Mouse (Mus musculus): ENCODE results near the gene Kcnd3.

Kcnd3 gene

DNA sequence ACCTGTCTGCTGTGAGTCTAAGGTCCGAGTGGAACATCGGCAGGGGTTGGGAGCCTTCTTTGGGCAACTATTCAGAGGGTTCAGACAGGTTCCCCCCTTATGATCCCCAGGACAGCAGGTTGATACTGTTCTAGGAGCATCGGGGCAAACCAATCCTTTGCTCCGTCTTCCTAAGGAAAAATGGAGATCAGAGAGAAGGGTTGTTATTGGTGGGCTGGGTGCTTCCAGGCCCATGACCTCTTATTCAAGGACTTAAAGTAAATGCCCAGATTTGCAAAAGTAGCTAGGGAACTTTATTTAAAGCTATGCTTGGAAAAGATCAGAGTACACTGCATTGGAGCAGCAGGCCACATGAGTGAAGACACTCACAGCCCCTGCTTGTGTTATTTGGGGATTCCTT is 69.5 kb downstream of the Kcnd3 start:
- Histone ChIP-seq H3K27me3 (ENCODE audit: control insufficient read depth, insufficient read depth, low read length, poor library complexity, severe bottlenecking) (no peaks in the 10 kb centered on the region), H3K36me3 (ENCODE audit: control insufficient read depth, insufficient read depth, low read length, poor library complexity, severe bottlenecking) (no peaks in the 10 kb centered on the region)
- no peak for DNase-seq (ENCODE audit: low read depth, low spot score)

DNA sequence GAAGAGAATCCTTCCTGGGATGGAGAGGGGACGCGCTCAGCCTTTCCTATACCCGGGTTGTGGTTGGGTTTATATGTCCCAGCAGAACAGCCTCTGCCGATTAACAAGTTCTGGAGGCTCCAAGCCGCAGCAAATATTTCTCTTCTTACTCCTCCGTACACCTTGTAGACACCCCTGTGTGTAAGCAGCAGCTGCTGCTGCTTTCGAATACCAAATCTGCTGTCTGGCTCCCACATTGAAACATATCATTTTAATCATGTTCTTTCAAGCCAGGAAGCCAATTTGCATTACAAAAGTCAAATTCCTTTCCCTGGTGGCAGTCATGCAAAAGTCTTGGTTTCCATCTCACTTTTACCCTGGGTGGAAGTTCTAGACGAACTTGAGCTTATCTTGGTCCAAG is 76.7 kb downstream of the Kcnd3 start:
- no peaks in the 10 kb centered on the region for H3K36me3 ChIP-seq (ENCODE audit: control insufficient read depth, insufficient read depth, low read length, poor library complexity, severe bottlenecking)
- no peak for DNase-seq (ENCODE audit: low read depth, low spot score)

DNA sequence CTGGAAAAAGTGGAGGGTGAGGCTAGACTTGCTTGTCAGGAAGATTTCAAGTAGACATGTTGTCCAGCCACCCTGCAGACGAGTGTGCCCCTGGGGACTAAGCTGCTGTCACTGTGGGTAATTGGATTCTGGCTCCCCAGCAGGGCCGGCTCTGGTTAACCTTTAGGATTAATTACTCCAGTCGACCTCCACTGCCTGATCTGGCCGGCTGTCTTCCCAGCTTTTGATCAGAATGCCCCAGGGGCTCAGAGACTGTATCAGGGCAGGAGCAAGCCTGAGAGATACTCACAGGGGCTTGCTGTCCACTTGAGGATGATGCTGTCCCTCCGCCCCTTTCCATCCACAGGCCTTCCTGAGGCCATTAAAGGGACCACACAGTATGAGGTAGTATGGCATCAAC is 77.6 kb downstream of the Kcnd3 start:
- H3K36me3 ChIP-seq (ENCODE audit: control insufficient read depth, insufficient read depth, low read length, poor library complexity, severe bottlenecking): no peaks in the 10 kb centered on the region
- H3K27me3 ChIP-seq (ENCODE audit: control insufficient read depth, insufficient read depth, low read length, poor library complexity, severe bottlenecking): no peaks in the 10 kb centered on the region
- DNase-seq (ENCODE audit: low read depth, low spot score): no peak

More for the DNA sequence above, 76.7 kb downstream of the Kcnd3 start:
- H3K27me3 ChIP-seq (ENCODE audit: control insufficient read depth, insufficient read depth, low read length, poor library complexity, severe bottlenecking): no peaks in the 10 kb centered on the region

DNA sequence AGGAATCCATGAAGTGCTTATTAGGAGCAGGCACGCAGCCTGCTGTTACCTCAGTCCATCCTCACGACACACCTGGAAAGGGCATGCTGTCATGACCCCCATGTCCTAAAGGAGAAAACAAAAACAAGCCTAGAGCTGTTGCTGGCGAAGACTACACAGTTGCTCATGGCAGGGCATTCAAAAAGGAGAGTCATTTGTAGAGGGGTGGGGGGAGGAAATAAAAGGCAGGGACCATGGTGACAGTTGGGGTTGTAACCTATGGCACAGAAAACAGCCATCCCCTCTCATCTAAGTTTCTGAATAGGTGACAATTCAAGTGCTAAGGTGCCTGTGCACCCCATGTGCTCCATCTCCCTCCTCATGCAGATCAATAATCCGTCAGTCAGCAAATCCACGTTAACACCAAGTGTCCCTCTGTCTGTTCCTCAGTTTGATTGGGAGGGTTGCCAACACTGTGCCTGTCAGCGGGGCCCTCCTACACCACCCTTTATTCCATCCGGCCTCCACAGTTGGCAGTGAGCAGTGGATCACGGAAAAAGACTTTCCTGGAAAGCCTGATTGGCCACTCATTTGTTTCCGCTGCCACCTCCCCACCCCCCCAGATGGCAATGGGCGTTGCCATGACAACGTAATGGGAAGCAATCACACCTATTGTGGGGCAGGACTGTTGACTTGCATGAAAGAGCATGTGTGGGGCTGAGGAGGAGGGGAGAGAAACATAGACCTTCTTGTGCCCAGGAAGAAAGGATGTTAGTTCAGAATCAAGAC is 78.4 kb downstream of the Kcnd3 start:
- DNase-seq (ENCODE audit: low read depth, low spot score): no peak
- Histone ChIP-seq H3K27me3 (ENCODE audit: control insufficient read depth, insufficient read depth, low read length, poor library complexity, severe bottlenecking) (no peaks in the 10 kb centered on the region), H3K36me3 (ENCODE audit: control insufficient read depth, insufficient read depth, low read length, poor library complexity, severe bottlenecking) (no peaks in the 10 kb centered on the region)

DNA sequence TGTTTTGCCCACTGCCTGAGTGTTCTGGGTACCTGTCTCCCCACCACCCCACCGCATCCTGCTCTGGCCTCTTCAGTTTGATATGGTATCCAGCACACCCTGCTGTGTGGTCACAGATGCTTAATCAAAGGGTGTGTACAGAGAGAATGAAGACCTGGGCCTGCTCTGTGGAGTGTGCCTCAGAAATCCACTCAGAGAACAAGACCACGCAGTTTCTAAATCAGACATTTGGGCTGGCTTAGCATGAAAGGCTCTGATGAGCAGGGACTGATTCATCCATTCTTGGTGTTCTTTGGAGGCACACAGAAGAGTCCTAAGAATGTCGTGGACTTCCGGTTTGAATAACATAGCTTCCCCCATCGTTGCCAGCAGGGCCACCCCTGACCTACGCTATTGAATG is 86.3 kb downstream of the Kcnd3 start:
- Histone ChIP-seq H3K36me3 (ENCODE audit: control insufficient read depth, insufficient read depth, low read length, poor library complexity, severe bottlenecking) (no peaks in the 10 kb centered on the region), H3K27me3 (ENCODE audit: control insufficient read depth, insufficient read depth, low read length, poor library complexity, severe bottlenecking) (no peaks in the 10 kb centered on the region)
- no peak for DNase-seq (ENCODE audit: low read depth, low spot score)

DNA sequence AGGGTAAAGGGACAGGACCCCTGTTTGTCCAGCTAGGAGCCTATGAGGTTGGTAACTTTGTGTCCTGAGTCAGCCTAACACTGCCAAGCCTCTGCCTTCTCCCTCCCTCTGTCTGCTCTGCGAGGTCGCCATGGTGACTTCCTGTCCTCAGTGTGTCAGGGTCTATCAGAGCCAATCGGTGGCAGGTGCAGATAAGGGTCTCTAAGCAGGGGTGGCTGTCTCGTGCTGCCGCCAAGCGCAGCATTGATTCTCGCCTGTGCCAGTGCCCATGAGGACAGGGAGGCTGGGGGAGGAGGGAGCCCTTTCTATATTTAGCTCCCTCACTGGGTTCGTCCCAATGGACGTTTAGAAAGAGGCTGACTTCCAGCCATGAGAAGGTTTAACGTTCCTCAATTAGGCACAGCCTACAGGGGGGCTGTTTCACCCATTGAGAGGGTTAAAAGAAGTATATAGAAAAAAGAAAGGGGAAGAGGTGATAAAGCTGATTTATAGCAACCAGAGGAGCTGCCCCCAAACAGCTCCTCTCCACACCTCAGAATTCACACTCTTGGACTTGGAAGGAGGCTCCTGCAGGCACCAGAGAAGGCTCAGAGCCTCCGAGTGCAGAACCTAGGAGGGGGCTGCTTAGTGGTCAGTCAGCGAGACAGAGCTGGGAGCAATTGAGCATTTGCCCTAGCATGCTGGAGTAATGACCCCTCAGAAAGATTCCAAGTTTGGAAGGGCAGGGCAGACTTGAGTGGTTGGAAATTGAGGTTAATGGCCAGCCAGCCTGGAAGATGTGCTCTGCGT is 86.9 kb downstream of the Kcnd3 start:
- H3K36me3 ChIP-seq (ENCODE audit: control insufficient read depth, insufficient read depth, low read length, poor library complexity, severe bottlenecking): no peaks in the 10 kb centered on the region
- H3K27me3 ChIP-seq (ENCODE audit: control insufficient read depth, insufficient read depth, low read length, poor library complexity, severe bottlenecking): no peaks in the 10 kb centered on the region
- DNase-seq (ENCODE audit: low read depth, low spot score): no peak

DNA sequence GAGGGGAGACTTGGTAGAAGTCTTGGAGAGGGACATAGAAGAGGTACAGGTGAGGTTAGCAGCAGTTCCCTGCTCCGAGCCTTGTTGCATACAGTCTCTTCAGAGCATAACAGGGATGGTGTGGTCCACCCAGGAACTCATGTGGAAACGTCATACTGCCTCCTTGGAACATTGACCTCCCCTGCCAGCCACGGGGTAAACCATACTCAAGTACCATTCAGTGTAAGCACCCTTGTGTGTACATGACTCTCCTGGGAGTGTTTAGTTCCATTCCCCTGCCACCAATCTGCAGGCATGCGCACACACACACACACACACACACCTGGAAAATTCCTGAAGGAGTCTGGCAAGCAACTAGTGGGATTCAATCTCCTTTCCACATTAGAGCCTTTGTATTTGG is 90.6 kb downstream of the Kcnd3 start:
- DNase-seq (ENCODE audit: low read depth, low spot score): no peak

DNA sequence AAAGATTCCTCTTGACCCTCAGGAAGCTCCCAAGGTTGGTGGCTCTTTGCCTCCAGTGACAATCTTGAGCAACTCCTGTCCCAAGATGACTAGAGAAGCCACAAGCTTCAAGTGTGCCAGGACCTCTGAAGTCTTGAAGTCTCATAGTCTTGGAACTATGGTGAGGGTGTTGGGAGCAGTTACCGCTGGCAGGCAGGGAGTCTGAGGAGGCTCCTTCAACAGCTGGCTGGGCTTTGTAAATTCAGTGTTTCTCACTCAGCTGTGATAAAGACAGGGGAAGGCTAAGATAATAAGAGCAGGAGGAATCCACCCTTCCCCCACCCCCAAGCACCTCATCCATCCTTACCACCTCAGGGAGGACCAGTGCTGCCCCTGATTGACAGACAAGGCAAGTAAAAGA is 92.0 kb downstream of the Kcnd3 start:
- DNase-seq (ENCODE audit: low read depth, low spot score): no peak
- Histone ChIP-seq H3K27me3 (ENCODE audit: control insufficient read depth, insufficient read depth, low read length, poor library complexity, severe bottlenecking) (no peaks in the 10 kb centered on the region), H3K36me3 (ENCODE audit: control insufficient read depth, insufficient read depth, low read length, poor library complexity, severe bottlenecking) (no peaks in the 10 kb centered on the region)

More for the DNA sequence above, 90.6 kb downstream of the Kcnd3 start:
- Histone ChIP-seq H3K36me3 (ENCODE audit: control insufficient read depth, insufficient read depth, low read length, poor library complexity, severe bottlenecking) (no peaks in the 10 kb centered on the region), H3K27me3 (ENCODE audit: control insufficient read depth, insufficient read depth, low read length, poor library complexity, severe bottlenecking) (no peaks in the 10 kb centered on the region)

DNA sequence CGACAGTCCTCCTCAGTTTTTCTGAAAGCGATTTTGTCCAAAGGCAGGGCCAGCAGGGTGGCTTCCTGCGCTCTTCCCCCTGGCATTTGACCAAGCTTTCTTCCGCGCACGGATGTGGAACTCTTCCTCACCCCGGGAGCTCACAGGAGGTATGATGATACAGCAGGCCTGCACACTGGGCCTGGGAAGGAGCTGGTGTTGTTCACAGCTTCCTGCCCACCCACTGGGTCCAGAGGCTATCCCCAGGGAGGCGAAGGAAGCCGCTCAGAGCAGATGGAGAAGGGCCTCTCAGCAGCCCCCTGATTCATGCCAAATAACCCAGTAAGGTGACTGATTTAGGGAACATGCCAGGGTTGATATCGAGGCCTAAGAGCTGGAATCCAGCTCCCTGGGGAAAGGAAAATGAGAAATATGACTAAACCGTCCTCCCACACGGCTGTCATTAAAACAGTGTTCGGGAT is 94.5 kb downstream of the Kcnd3 start:
- no peaks in the 10 kb centered on the region for H3K36me3 ChIP-seq (ENCODE audit: control insufficient read depth, insufficient read depth, low read length, poor library complexity, severe bottlenecking)
- no peak for DNase-seq (ENCODE audit: low read depth, low spot score)

DNA sequence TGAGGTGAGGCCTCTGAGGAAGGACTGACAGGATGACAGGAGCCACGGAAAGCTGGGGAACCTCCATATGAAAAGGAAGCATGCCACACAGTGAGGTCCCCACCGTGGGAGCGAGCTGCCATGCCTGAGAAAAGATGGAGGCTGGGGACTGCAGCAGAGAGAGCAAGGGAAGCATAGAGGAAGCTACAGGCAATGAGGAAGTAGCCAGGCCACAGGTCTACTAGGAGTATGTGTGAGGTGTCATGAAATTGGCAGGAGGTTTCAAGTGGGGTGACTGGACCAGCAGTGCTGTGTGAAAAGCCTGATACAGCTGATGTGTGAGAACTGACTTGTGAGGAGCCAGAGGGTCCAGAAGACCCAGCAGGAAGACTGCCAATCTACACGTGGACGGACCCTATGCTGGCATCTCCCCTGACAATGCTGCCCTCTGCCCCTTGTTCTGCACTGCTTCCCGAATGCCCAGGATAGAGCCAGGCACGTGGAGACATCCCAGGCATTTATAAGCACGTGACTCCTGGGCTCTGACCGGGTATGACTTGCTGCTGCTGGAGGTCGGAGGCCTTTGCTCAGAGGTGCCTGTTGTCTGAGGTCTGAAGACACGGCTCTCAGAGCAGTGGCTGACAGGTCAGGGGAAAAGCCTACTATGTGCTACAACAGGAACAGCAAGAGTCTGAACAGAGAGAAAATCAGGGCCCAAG is 96.1 kb downstream of the Kcnd3 start:
- DNase-seq (ENCODE audit: low read depth, low spot score): no peak
- Histone ChIP-seq H3K27me3 (ENCODE audit: control insufficient read depth, insufficient read depth, low read length, poor library complexity, severe bottlenecking) (no peaks in the 10 kb centered on the region), H3K36me3 (ENCODE audit: control insufficient read depth, insufficient read depth, low read length, poor library complexity, severe bottlenecking) (no peaks in the 10 kb centered on the region)

More for the DNA sequence above, 94.5 kb downstream of the Kcnd3 start:
- no peaks in the 10 kb centered on the region for H3K27me3 ChIP-seq (ENCODE audit: control insufficient read depth, insufficient read depth, low read length, poor library complexity, severe bottlenecking)

DNA sequence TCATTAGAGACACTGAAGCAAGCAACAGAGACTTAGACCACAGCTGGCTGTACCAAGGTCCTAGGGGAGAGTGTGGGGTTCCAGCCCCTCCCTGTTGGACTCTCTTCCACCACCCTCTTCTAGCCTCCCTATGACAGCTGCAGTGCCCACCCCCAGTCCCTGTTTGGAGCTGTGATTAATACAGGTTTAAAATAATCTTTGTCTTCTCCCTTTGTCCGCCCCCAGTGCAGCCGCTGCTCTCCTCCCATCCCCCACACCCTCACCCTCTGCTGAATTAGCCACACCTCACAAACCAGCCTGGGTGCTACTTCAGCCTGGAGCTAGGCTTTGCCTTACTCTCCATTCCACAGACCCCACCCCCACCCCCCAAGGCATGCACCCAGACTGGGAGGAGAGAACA is 107.3 kb downstream of the Kcnd3 start:
- no peaks in the 10 kb centered on the region for H3K36me3 ChIP-seq (ENCODE audit: control insufficient read depth, insufficient read depth, low read length, poor library complexity, severe bottlenecking)
- no peak for DNase-seq (ENCODE audit: low read depth, low spot score)
- no peaks in the 10 kb centered on the region for H3K27me3 ChIP-seq (ENCODE audit: control insufficient read depth, insufficient read depth, low read length, poor library complexity, severe bottlenecking)

DNA sequence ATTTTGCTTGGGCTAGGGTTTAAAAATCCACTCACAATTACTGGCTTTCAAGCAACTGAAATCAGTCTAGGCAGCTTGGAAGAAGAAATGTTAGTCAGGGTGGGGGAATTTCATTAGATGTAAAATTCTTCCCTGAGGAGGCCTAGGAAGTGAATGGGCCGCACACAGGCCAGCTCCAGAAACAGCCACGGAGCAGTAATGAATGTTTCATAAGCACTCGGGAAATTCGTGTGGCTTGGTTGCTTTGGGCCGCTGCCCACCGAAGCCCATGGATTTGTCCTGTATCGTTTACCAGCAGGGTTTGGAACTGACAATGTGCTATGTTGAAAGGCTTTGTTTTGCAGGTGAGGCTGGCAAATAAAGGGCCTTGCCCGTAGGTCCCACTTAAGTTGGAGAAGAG is 114.8 kb downstream of the Kcnd3 start:
- no peaks in the 10 kb centered on the region for H3K36me3 ChIP-seq (ENCODE audit: control insufficient read depth, insufficient read depth, low read length, poor library complexity, severe bottlenecking)
- no peak for DNase-seq (ENCODE audit: low read depth, low spot score)
- no peaks in the 10 kb centered on the region for H3K27me3 ChIP-seq (ENCODE audit: control insufficient read depth, insufficient read depth, low read length, poor library complexity, severe bottlenecking)

DNA sequence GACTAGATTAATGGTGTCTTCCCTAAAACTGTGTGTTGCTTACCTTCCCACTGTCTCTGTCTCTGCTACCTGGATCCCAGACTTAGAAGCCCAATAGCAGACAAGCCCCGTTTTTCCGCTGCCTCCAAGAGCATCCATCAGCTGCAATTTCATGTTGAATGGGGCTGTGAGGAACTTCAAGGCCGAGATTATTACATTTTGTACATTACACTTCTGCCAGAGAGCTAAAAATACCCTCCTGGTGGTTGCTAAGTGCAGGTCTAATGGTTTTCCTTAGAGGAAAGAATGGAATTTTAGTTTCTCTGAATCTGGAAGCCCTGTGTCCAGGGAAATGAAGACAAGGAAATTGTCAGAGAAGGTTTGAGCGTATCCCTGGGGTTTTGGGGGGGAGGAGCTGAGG is 115.3 kb downstream of the Kcnd3 start:
- Histone ChIP-seq H3K36me3 (ENCODE audit: control insufficient read depth, insufficient read depth, low read length, poor library complexity, severe bottlenecking) (no peaks in the 10 kb centered on the region), H3K27me3 (ENCODE audit: control insufficient read depth, insufficient read depth, low read length, poor library complexity, severe bottlenecking) (no peaks in the 10 kb centered on the region)
- DNase-seq (ENCODE audit: low read depth, low spot score): no peak

DNA sequence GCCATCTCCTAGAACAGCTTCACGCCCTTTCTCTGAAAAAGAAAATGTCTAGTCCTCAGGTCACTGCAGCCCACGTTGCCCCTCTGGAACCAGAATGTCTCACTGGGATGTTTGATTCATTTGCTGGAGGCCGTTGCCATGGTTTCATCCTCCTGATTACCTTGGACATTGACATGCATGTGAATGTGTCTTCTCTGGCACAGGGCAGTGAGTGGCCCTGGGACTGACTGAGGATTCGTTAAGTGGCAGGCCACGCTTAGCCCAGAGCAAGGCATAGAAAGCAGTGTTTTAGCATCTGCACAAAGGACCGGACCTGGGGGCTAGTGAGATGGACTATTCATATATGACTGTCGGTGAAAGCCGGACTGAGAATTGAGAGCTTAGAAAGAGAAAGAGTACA is 116.3 kb downstream of the Kcnd3 start:
- Histone ChIP-seq H3K36me3 (ENCODE audit: control insufficient read depth, insufficient read depth, low read length, poor library complexity, severe bottlenecking) (no peaks in the 10 kb centered on the region), H3K27me3 (ENCODE audit: control insufficient read depth, insufficient read depth, low read length, poor library complexity, severe bottlenecking) (no peaks in the 10 kb centered on the region)
- no peak for DNase-seq (ENCODE audit: low read depth, low spot score)

DNA sequence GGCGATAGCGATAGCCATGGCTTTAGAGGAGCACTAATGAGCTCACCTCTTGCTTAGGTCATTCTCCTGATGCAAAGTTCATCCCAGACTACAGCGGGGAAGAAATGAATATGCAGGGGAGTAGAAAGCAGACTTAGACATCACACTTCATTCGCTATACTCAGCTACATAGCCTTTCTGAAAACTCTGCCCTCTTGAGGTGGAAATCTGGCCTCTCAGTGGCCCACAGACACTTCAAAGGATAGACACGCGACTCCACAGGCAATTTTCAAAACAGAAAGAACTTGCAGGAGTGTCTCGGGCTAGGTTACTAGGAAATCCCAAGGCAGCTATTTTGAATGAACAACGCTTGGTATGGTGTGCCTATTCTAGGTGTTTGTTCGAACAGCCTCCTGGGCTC is 116.7 kb downstream of the Kcnd3 start:
- DNase-seq (ENCODE audit: low read depth, low spot score): no peak
- no peaks in the 10 kb centered on the region for H3K27me3 ChIP-seq (ENCODE audit: control insufficient read depth, insufficient read depth, low read length, poor library complexity, severe bottlenecking)
- no peaks in the 10 kb centered on the region for H3K36me3 ChIP-seq (ENCODE audit: control insufficient read depth, insufficient read depth, low read length, poor library complexity, severe bottlenecking)
